Mouse (Mus musculus) G1E (cell line): ENCODE data around the gene Krtap16-3.

Experiments
- CTCF ChIP-seq: IDR thresholded peaks from 2 replicates; pipeline ENCODE4 v1.5.1; 2012; ENCODE audit warnings: low read depth, low read length, inconsistent platforms, mixed read lengths
- GATA1 ChIP-seq: IDR thresholded peaks from 2 replicates; pipeline ENCODE4 v1.6.1; 2012; ENCODE audit warnings: borderline replicate concordance, low read length, inconsistent platforms, mixed read lengths
- POLR2AphosphoS5 ChIP-seq: IDR thresholded peaks from 2 replicates; pipeline ENCODE4 v1.6.1; 2012; ENCODE audit warnings: low read depth, low read length, inconsistent platforms; ENCODE audit not compliant: insufficient replicate concordance
- TAL1 ChIP-seq: conservative IDR thresholded peaks from 2 replicates; pipeline ENCODE4 v1.6.1; 2012; ENCODE audit warnings: low read depth, low read length, inconsistent platforms, mixed read lengths

GRCm38 (mm10) chr16:88941106-88941505 lies 21.6 kb downstream of the Krtap16-3 start:
- TF ChIP-seq CTCF (no peak), TAL1 (no peak), GATA1 (no peak), POLR2AphosphoS5 (no peak)
